Mouse (Mus musculus) layer of hippocampus, adult 9-11 months (tissue): ENCODE results near the gene D10Wsu102e.
"Not testable (repeated sequence)": the region's sequence is repeated elsewhere in the genome, so short reads cannot be mapped to it uniquely, and the experiment has no call there.

ENCODE experiments used
- DNase-seq: peaks from one replicate; pipeline ENCODE4 v3.0.0; 2022

Gene D10Wsu102e

DNA sequence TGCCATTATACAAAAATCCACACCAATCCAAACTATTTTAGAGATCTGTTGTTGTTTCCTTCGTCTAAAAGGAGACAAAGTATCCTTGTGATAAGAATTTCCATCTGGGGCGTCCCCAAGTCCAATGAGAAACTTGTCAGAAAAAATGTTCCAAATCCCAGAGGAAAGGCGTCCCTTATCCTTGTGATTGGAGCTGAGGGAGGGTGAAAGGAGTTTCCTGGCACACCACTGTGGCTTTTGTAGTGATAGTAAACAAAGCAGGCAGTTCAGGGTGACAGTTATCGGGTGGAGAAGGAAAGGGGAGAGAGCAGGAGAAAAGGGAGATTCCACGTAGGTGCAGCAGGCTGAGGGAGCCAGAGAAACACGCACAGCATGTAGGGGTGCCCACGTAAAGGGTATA lies 12.5 kb upstream of the D10Wsu102e start:
- DNase-seq = no peak

DNA sequence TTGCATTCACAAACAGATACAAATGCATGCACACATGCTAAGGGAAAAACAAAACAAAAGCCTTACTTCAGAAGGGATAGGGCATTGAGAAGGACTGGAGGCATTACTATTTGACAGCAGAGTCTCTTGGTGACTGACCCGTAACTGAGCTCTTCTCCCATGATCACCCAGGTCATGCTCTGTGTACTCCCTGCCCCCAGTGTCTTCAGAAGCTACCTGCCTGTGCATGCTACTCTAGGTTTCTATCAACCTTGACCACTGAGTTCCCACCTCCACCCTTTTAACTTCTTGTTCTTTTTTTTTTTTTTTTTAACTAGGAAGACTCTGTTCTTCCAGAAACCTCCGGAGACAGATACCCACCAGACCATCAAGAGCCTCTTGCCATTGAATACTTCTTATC lies 9.3 kb upstream of the D10Wsu102e start:
- DNase-seq = no peak

DNA sequence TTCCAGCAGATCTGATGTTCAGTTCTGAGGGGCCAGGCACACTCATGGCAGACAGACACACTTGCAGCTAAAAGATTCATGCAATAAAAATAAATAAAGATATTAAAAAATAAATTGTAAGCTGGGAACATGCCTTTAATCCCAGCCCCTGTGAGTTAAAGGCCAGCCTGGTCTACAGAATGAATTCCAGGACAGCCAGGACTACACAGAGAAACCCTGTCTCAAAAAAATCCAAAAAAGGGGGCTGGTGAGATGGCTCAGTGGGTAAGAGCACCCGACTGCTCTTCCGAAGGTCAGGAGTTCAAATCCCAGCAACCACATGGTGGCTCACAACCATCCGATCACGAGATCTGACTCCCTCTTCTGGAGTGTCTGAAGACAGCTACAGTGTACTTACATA lies 8.2 kb upstream of the D10Wsu102e start:
- not testable (repeated sequence) for DNase-seq

DNA sequence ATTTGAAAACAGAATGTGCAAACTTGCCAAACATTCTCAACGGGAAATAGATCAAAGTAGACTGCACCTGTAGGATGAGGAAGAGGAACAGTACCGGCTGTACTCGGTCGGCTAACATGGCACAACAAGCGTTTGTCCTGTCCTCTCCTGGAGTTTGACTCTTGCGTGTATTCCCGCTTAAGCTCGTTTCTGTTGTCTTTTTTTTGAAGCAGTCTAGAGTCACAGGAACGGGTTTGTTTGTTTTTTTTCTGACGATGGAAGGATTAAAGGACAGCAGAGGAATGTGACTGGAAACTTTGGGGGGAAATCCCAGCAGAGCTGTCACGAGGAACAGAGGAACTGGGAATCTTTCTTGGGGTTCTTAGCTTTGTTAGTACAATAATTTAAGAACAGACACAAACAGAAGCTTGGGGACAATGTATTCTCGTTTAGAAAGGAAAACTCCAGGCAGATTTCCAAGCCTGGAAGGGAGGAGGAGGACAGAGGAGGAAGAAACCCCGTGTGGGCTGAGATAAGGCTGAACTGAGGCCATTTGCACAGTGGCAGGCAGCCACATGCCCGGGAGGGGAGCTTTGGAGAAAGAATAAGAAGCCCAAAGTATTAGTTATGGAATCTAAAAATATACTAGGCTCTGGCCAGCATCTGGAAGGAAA lies 6.2 kb upstream of the D10Wsu102e start:
- DNase-seq = no peak

GRCm38 (mm10) chr10:83354333-83354719 lies 5.7 kb upstream of the D10Wsu102e start:
- no peak for DNase-seq

- no peak for DNase-seq
Measured at GRCm38 (mm10) chr10:83356416-83356815, 3.6 kb upstream of the D10Wsu102e start.

GRCm38 (mm10) chr10:83359451-83359850 lies 570 bp upstream of the D10Wsu102e start:
- DNase-seq = no peak

- DNase-seq = no peak
Measured at GRCm38 (mm10) chr10:83360356-83360755, 335 bp downstream of the D10Wsu102e start.

DNA sequence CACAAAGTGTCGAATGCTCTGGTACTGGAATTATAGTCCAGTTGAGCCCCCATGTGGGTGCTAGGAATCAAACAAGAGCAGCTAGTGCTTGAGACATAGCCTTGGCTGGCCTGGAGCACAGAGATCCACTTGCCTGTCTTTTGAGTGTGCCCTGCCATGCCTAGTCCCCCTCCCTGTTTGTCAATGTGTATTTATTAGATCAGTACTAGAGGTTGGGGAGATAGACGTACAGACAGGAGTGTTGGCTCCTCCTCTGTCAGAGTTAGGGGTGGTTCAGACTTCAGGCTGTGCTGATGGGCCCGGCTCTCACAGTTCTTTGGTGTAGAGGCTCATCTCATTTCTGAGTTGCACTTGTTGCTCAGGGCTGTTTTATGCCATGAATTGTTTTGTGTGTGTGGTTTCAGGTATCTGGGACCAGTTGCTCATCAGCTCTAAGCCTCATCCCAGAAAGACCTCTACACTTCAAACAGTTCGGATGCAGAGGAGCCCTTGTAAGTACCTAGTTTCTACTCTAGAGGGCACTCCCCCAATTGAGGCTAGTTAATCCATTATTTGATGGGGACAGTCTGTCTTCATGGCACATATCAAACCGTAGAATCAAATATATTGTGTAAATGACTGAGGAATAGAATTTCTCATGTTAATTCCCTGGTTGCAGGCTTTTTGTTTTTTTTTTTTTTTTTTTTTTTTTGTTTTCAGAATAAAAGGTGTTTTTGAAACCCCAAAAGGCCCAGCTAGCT lies 1.8 kb downstream of the D10Wsu102e start:
- DNase-seq = peak; percentile 27

DNA sequence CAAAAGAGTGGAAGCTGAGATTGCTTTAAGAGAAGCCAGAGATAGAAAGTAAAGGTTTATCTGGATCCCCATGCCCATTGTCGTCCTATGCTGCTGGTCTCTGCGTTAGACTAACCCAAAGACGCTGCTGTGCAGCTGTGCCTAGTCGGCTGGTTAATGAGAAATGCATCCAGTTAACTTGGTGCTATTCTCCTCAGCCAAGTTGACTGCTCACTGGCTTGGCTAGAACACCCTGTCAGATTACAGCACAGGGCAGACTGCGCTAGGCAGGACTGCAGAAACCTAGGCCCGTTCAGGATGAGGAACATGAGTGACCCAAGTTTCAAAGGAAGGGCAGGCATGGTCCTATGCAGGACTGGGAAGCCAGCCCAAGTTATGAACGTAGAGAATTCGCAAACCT lies 3.4 kb downstream of the D10Wsu102e start:
- DNase-seq = no peak

- no peak for DNase-seq
Measured at GRCm38 (mm10) chr10:83368918-83369317, 8.9 kb downstream of the D10Wsu102e start.

- no peak for DNase-seq
Measured at GRCm38 (mm10) chr10:83374045-83374656, 14.1 kb downstream of the D10Wsu102e start.

DNA sequence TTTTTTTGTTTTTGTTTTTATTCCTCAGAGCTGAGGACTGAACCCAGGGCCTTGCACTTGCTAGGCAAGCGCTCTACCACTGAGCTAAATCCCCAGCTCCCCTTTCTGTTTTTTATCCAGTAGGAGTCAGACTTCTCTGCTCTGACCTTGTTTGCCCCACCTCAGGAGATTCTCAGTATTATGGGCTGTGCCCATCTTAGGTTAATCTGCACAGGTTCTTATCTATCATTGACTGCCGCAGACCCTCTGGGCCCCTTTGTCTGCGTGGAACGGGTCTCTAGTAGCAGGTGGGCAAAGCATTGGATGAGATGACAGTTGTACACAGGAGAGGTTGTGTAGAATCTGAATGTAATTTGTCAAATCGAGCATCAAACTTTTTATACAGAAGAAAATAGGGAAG lies 15.4 kb downstream of the D10Wsu102e start:
- not testable (repeated sequence) for DNase-seq

GRCm38 (mm10) chr10:83376911-83377682 lies 17.1 kb downstream of the D10Wsu102e start:
- DNase-seq = no peak

GRCm38 (mm10) chr10:83378083-83378833 lies 18.2 kb downstream of the D10Wsu102e start:
- no peak for DNase-seq

DNA sequence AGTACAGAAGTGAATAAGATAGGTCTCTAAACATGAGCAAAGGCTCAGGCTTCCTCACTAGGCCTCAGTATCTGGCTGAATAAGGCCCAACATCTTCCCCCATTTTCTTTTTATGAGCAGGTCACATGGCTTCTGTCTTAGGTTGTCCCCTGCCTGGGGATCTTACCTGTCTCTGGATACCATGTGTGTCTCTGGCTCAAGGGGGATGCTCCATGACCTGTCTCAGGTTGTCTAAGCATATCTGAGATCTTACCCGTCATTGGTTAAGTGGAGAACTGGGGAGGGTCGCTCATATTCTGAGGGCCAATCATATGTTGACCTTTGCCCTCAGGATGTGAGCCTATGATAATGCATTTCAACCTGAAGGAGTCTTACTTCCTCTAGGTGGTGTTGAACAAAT lies 20.5 kb downstream of the D10Wsu102e start:
- DNase-seq = no peak

- no peak for DNase-seq
Measured at GRCm38 (mm10) chr10:83382528-83382927, 22.5 kb downstream of the D10Wsu102e start.

DNA sequence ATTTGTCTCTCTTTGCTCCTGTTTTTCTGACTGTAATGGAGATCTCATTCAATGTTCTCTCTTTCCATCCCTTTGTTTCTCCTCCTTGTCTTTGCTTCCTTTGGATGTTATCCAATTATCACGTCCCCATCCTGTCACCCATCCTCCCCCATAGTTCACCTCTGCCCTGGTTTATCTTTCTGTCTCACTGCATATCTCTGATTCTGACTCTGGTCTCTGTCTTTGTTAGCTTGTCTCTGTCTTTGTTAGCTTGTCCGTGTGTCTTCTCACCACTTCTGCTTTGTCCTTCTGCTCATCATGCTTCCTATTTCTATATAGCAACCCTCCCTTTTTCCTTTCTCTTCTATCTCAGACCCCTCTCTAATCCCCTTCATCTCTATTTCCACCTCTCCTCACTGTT lies 23.0 kb downstream of the D10Wsu102e start:
- DNase-seq = no peak

- DNase-seq = no peak
Measured at GRCm38 (mm10) chr10:83383863-83384262, 23.8 kb downstream of the D10Wsu102e start.

DNA sequence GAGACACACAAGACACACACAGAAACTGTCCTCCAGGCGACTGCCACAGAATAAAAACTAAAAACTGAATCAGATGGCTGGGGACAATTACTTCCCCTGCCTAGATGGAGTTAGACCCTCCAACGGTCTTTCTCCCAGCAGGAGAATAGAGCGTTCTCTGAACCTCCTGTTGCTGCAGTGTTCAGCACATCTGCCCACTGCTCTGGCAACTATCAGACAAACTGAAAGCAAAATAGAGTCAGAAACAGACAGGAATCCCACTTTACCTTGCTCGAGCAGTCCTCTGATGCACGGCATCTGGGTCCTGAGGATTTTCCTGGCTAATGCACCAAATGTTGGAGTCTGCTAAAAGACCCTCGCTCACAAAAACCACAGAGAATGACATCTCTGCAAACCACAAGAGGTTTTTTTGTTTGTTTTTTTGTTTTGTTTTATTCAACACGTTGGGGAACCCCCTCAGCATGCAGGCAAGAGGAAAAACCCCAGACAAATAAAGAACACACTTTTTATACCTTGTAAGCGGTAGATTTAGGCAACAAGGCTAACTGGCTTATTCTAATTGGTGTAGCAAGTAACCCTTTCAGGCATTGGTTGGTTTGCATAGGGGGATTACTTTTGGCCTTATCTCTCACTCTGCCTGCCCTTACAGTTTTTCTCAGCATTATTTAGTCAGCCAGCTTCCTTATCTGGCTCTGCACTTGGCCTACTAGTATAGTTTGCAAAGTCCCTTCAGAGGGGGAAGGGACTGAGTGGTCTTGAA lies 24.6 kb downstream of the D10Wsu102e start:
- DNase-seq = no peak

GRCm38 (mm10) chr10:83385330-83385910 lies 25.4 kb downstream of the D10Wsu102e start:
- no peak for DNase-seq
